Mouse (Mus musculus) heart, adult 2 months (tissue): Measurements from ENCODE around the gene Psma3.

ENCODE experiments used
- CTCF ChIP-seq: fragments of 200-600 bp; IDR thresholded peaks from 2 replicates; pipeline ENCODE4 v1.8.1; 2022; ENCODE audit warnings: antibody characterized with exemption, mild to moderate bottlenecking, moderate library complexity
- POLR2A ChIP-seq: fragments of 200-500 bp; IDR thresholded peaks from 2 replicates; pipeline ENCODE4 v1.6.1; 2011; ENCODE audit warnings: mild to moderate bottlenecking, low read depth, low read length, control low read depth; ENCODE audit not compliant: insufficient read depth

DNA sequence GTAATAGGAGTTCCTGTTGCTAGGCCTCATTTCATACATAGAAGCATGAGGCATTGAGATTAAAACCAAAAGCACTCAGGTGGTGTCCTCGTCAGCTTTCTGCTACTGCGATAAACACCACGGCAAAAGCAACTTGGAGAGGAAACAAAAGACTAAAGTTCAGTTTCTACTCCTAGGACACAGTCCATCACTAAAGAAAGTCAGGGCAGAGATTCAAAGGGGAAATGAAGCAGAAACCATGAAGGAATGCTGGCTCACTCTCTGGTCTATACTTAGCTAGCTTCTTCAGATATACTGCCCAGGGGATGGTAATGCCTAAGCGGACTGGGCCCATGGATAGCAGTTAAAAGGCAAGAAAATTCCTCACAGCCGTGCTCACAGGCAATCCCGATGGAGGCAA lies 27.0 kb downstream of the Psma3 start:
- TF ChIP-seq POLR2A (no peak), CTCF (no peak)
